Mouse (Mus musculus): ENCODE data around the gene Ankrd39. TPM values are rescaled to one million over a fixed set of nuclear protein-coding genes. Genes with fewer than 3 reads are reported as not detected.

Gene Ankrd39
- polyA plus RNA-seq (2012; rRNA removed; ENCODE audit: low replicate concordance): 20.2 and 34.2 TPM in 2 replicates

GRCm38 (mm10) chr1:36546888-36547471, at the start of gene Ankrd39:
Gene Ankrd39 (minus strand): TSS chr1:36547445.

GRCm38 (mm10) chr1:36558031-36558993, 11.1 kb upstream of the Ankrd39 start, which contains the start of gene Sema4c:
Gene Sema4c (minus strand): TSS chr1:36558349.

DNA sequence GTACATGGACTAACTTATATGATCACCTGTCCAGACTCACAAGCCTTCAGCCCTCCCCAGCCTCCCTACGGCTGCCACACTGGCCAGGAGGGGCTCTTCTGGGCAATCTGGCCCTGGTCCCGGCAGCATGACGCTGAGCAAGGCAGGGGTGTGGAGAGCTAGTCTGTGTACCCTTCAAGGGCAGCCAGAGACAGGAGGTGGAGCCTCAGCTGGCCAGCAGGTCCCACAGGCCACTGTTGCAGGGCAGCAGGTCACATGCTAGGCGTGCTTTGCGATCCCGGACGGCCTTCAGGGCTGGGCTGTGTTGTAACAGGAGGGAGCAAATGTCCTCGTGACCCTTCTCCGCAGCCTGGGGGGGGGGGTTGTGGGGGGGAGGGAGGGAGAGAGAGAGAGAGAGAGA, 8.1 kb downstream of the Ankrd39 start, which contains the start of gene Gm42417:
Gm42417 (minus strand) TSS at position 244 of the 400 bp plus-strand sequence.

DNA sequence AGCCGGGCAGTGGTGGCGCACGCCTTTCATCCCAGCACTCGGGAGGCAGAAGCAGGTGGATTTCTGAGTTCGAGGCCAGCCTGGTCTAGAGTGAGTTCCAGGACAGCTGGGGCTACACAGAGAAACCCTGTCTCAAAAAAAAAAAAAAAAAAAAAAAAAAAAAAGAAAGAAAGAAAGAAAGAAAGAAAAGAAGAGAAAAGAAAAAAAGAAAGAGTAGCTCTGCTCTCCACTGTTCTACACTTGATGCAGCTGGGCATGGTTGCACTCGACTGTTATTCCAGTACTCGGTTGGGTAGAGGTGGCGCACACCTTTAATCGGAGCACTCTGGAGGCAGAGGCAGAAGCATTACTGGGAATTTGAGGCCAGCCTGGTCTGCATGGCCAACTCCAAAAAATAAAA, 10.5 kb downstream of the Ankrd39 start, which contains the start of gene Ankrd23:
Ankrd23 (minus strand) TSS at position 101 of the 400 bp plus-strand sequence.

DNA sequence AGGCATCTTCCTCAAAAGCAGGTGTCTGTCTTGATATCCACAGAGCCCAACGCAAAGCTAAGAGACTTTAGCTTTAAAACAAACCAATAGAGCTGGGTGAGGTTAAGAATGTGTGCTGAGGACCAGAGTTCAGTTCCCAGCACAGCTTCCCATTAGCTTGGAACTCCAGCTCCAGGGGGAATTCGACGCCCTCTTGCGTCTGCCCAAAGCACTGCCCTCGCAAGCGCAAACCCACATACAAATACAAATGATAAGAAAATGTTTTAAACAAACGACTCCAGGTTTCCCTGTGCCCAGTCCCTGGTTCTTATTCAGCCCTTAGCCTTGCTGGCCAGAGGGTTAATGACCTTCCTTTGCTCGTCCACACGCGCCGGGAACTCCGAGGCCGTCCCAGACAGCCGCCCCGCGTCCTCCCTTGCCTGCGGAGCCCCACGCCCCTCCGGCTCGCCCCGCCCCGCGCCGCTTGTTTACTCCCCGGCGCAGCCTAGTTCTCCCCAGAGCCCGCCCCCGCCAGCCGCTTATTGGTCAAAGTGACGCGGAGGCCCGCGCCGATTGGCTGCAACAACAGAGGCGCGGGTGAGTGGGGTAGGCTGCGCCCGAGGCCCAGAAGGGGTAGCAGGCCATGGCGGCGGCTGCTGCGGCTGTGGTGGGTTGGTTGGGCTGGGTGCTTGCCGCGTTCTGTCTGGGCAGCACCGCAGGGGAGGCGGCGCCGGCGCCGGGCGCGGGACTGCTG, 35.8 kb downstream of the Ankrd39 start, which contains the start of gene Cnnm3:
Cnnm3 (plus strand) TSS at position 579 of the 733 bp plus-strand sequence.

Other genes starting within 250 kb of the Ankrd39 start
- 28.8 and 48.6 TPM in 2 replicates for gene Arid5a, start 239.7 kb downstream of the Ankrd39 start, polyA plus RNA-seq (2012; rRNA removed; ENCODE audit: low replicate concordance)
- 51.6 and 53.0 TPM in 2 replicates for gene Kansl3, start 178.3 kb downstream of the Ankrd39 start, polyA plus RNA-seq (2012; rRNA removed; ENCODE audit: low replicate concordance)
- gene Fer1l5, start 175.2 kb downstream of the Ankrd39 start, polyA plus RNA-seq (2012; rRNA removed; ENCODE audit: low replicate concordance): not detected in 2 replicates
- gene Lman2l, start 102.2 kb downstream of the Ankrd39 start, polyA plus RNA-seq (2012; rRNA removed; ENCODE audit: low replicate concordance): 17.5 and 32.1 TPM in 2 replicates
- gene Cnnm4, start 75.8 kb downstream of the Ankrd39 start, polyA plus RNA-seq (2012; rRNA removed; ENCODE audit: low replicate concordance): 6.1 and 6.6 TPM in 2 replicates
- gene Cnnm3, start 35.6 kb downstream of the Ankrd39 start, polyA plus RNA-seq (2012; rRNA removed; ENCODE audit: low replicate concordance): 24.1 and 35.1 TPM in 2 replicates
- 17.8 and 417 TPM in 2 replicates for gene Ankrd23, start 10.6 kb downstream of the Ankrd39 start, polyA plus RNA-seq (2012; rRNA removed; ENCODE audit: low replicate concordance)
- gene Gm42417, start 8.0 kb downstream of the Ankrd39 start, polyA plus RNA-seq (2012; rRNA removed; ENCODE audit: low replicate concordance): not detected in 2 replicates
- gene Sema4c, start 10.9 kb upstream of the Ankrd39 start, polyA plus RNA-seq (2012; rRNA removed; ENCODE audit: low replicate concordance): 23.4 and 25.9 TPM in 2 replicates
- gene Fam178b, start 135.7 kb upstream of the Ankrd39 start, polyA plus RNA-seq (2012; rRNA removed; ENCODE audit: low replicate concordance): 6.9 and 11.8 TPM in 2 replicates
- 516 and 630 TPM in 2 replicates for gene Cox5b, start 144.0 kb upstream of the Ankrd39 start, polyA plus RNA-seq (2012; rRNA removed; ENCODE audit: low replicate concordance)
- gene 4933424G06Rik, start 162.7 kb upstream of the Ankrd39 start, polyA plus RNA-seq (2012; rRNA removed; ENCODE audit: low replicate concordance): not detected in 2 replicates
- 110 and 120 TPM in 2 replicates for gene Actr1b, start 167.0 kb upstream of the Ankrd39 start, polyA plus RNA-seq (2012; rRNA removed; ENCODE audit: low replicate concordance)
- 16.9 and 59.2 TPM in 2 replicates for gene Zap70, start 214.4 kb upstream of the Ankrd39 start, polyA plus RNA-seq (2012; rRNA removed; ENCODE audit: low replicate concordance)

Measured in mammary gland, adult 2 months (tissue).